In genomic region chr4:9046030-9046429, GRCm38 (mm10) we compare ENCODE assay signal across 14 mouse cellular contexts.
"Had no signal": no experiment of that assay in that cellular context is flagged by ENCODE, and none has a peak within 500 bp of the region (broad histone marks: within the 10 kb centered on the region; RNA-seq: fewer than 3 reads in every experiment).

No protein-coding gene starts in this region.

- H3K27ac ChIP-seq: kidney, postnatal 0 days; limb, embryonic 13.5 days; lung, embryonic 15.5 days; macrophage; midbrain, embryonic 13.5 days; neural tube, embryonic 15.5 days; stomach, postnatal 0 days had no signal

- H3K27me3 ChIP-seq: lung, embryonic 15.5 days; midbrain, embryonic 13.5 days had no signal

- H3K4me3 ChIP-seq: limb, embryonic 13.5 days; lung, embryonic 15.5 days; megakaryocyte, embryonic 14.5 days; midbrain, embryonic 13.5 days; myocyte; neural tube, embryonic 15.5 days had no signal

- H3K9ac ChIP-seq: limb, embryonic 13.5 days; lung, embryonic 15.5 days; midbrain, embryonic 13.5 days; neural tube, embryonic 15.5 days had no signal

- H3K36me3 ChIP-seq: limb, embryonic 13.5 days; lung, embryonic 15.5 days; midbrain, embryonic 13.5 days; neural tube, embryonic 15.5 days had no signal

- DNase-seq: kidney, postnatal 36 days; layer of hippocampus, adult 9-11 months; layer of hippocampus, postnatal 36 days; lung, postnatal 14 days; thymus, postnatal 4 days had no signal

- H3K4me1 ChIP-seq: limb, embryonic 13.5 days; lung, embryonic 15.5 days; midbrain, embryonic 13.5 days; neural tube, embryonic 15.5 days had no signal
